Mouse (Mus musculus) right cerebral cortex, adult 2 months (tissue): ENCODE measurements around the gene Snrnp25.
"Not testable (repeated sequence)": the region's sequence is repeated elsewhere in the genome, so short reads cannot be mapped to it uniquely, and the experiment has no call there.

Experiments used
- DNase-seq, 2 experiments: peaks; one replicate each; pipeline ENCODE4 v3.0.0; 2021 to 2022; ENCODE audit warnings: low spot score in 2 of 2

The Snrnp25 gene

GRCm38 (mm10) chr11:32194626-32195025 lies 10.6 kb upstream of the Snrnp25 start:
- DNase-seq: no peak

- no peak for DNase-seq
Observed at GRCm38 (mm10) chr11:32195867-32196540, 9.2 kb upstream of the Snrnp25 start.

- no peak for DNase-seq
Observed at GRCm38 (mm10) chr11:32196727-32197126, 8.5 kb upstream of the Snrnp25 start.

- DNase-seq: no peak
Observed at GRCm38 (mm10) chr11:32197766-32198165, 7.4 kb upstream of the Snrnp25 start.

GRCm38 (mm10) chr11:32198256-32198955 lies 6.8 kb upstream of the Snrnp25 start:
- DNase-seq: no peak

GRCm38 (mm10) chr11:32199230-32199629 lies 6.0 kb upstream of the Snrnp25 start:
- DNase-seq: no peak

GRCm38 (mm10) chr11:32200075-32200601 lies 5.1 kb upstream of the Snrnp25 start, which contains the start of gene Il9r:
Il9r (minus strand) TSS chr11:32200279.
- no peak for DNase-seq

GRCm38 (mm10) chr11:32200992-32201391 lies 4.2 kb upstream of the Snrnp25 start:
- not testable (repeated sequence) for DNase-seq

GRCm38 (mm10) chr11:32201922-32202685 lies 3.1 kb upstream of the Snrnp25 start:
- DNase-seq: no peak

GRCm38 (mm10) chr11:32210623-32211022 lies 5.4 kb downstream of the Snrnp25 start:
- no peak for DNase-seq

- DNase-seq: no peak
Observed at GRCm38 (mm10) chr11:32215372-32216162, 10.4 kb downstream of the Snrnp25 start.

- peak; percentile 77 to 84 for DNase-seq
Observed at GRCm38 (mm10) chr11:32216851-32217250, 11.6 kb downstream of the Snrnp25 start.

- no peak for DNase-seq
Observed at GRCm38 (mm10) chr11:32218501-32219050, 13.4 kb downstream of the Snrnp25 start.

GRCm38 (mm10) chr11:32219287-32219686 lies 14.1 kb downstream of the Snrnp25 start:
- DNase-seq: no peak

GRCm38 (mm10) chr11:32220607-32221224 lies 15.5 kb downstream of the Snrnp25 start:
- DNase-seq: no peak

- no peak for DNase-seq
Observed at GRCm38 (mm10) chr11:32221225-32221950, 16.2 kb downstream of the Snrnp25 start.

- no peak for DNase-seq
Observed at GRCm38 (mm10) chr11:32221951-32222409, 16.8 kb downstream of the Snrnp25 start, which contains the start of gene Rhbdf1. Rhbdf1 (minus strand) TSS chr11:32222300.

- no peak for DNase-seq
Observed at GRCm38 (mm10) chr11:32222570-32223194, 17.5 kb downstream of the Snrnp25 start.

- DNase-seq: no peak
Observed at GRCm38 (mm10) chr11:32223297-32223967, 18.2 kb downstream of the Snrnp25 start.
